Mouse (Mus musculus) liver, postnatal 0 days (tissue): Measurements from ENCODE around the gene Eif3l.
A peak's percentile ranks its signal among the peaks of the same experiment; 100 is the strongest.

Source experiments
- CTCF ChIP-seq: sonication (generic); IDR thresholded peaks from 2 replicates; pipeline ENCODE4 v1.5.1; 2016; ENCODE audit warnings: antibody characterized with exemption, low read depth
- EP300 ChIP-seq: IDR thresholded peaks from 2 replicates; pipeline ENCODE4 v1.6.1; 2016; ENCODE audit warnings: antibody characterized with exemption, low read depth, mild to moderate bottlenecking

- TF ChIP-seq CTCF = peak; percentile 66
- no peak for TF ChIP-seq EP300
Observed at GRCm38 (mm10) chr15:79128208-79128607, 53.2 kb downstream of the Eif3l start.
